Mouse (Mus musculus): ENCODE measurements around the gene Etl4. TPM values are rescaled to one million over a fixed set of nuclear protein-coding genes. Genes with fewer than 3 reads are reported as not detected.
"Not testable (repeated sequence)": the region's sequence is repeated elsewhere in the genome, so short reads cannot be mapped to it uniquely, and the experiment has no call there.

Gene Etl4
- polyA plus RNA-seq, 1 experiment from 2014 or later: 12.4 TPM

- no peaks in the 10 kb centered on the region for H3K36me3 ChIP-seq (ENCODE audit: control insufficient read depth, insufficient read depth, low read length)
- DNase-seq (ENCODE audit: low spot score): no peak
- H3K4me3 ChIP-seq (ENCODE audit: low read depth, low read length): no peak overlapping the region
- TF ChIP-seq EP300 (optimal IDR thresholded peaks at IDR 0.05) (no peak), CTCF (IDR thresholded peaks at IDR 0.05; ENCODE audit: low read depth) (no peak)
- no peak overlapping the region for H3K4me2 ChIP-seq (replicated peaks; ENCODE audit: low read depth)
- no peak overlapping the region for H3K27ac ChIP-seq (replicated peaks)
- 58% methylated on average over 5 of the region's 5 CpGs for WGBS
- H3K9ac ChIP-seq (ENCODE audit: low read length): no peak overlapping the region
- no peaks in the 10 kb centered on the region for H3K4me1 ChIP-seq (replicated peaks; ENCODE audit: control insufficient read depth, insufficient read depth)
- H3K27me3 ChIP-seq (ENCODE audit: control insufficient read depth, insufficient read depth, low read length): no peaks in the 10 kb centered on the region
- H3K9me3 ChIP-seq (ENCODE audit: control insufficient read depth, low read length): no peaks in the 10 kb centered on the region
- ATAC-seq (ENCODE audit: low FRiP score, low TSS enrichment): no peak
Measured at GRCm38 (mm10) chr2:20167566-20167965, 258.0 kb downstream of the Etl4 start.

- TF ChIP-seq EP300 (optimal IDR thresholded peaks at IDR 0.05): no peak
- no peak for TF ChIP-seq CTCF (IDR thresholded peaks at IDR 0.05; ENCODE audit: low read depth)
- H3K36me3 ChIP-seq (ENCODE audit: control insufficient read depth, insufficient read depth, low read length): no peaks in the 10 kb centered on the region
- no peak overlapping the region for H3K9ac ChIP-seq (ENCODE audit: low read length)
- DNase-seq (ENCODE audit: low spot score) (no peak), ATAC-seq (ENCODE audit: low FRiP score, low TSS enrichment) (no peak)
- WGBS: 75% methylated on average over 4 of the region's 4 CpGs
- H3K4me2 ChIP-seq (replicated peaks; ENCODE audit: low read depth): no peak overlapping the region
- H3K27me3 ChIP-seq (ENCODE audit: control insufficient read depth, insufficient read depth, low read length): no peaks in the 10 kb centered on the region
- no peaks in the 10 kb centered on the region for H3K9me3 ChIP-seq (ENCODE audit: control insufficient read depth, low read length)
- no peaks in the 10 kb centered on the region for H3K4me1 ChIP-seq (replicated peaks; ENCODE audit: control insufficient read depth, insufficient read depth)
- H3K4me3 ChIP-seq (ENCODE audit: low read depth, low read length): no peak overlapping the region
- no peak overlapping the region for H3K27ac ChIP-seq (replicated peaks)
Measured at GRCm38 (mm10) chr2:20168156-20168555, 258.6 kb downstream of the Etl4 start.

- not testable (repeated sequence) for H3K27me3 ChIP-seq (ENCODE audit: control insufficient read depth, insufficient read depth, low read length); DNase-seq (ENCODE audit: low spot score); H3K4me3 ChIP-seq (ENCODE audit: low read depth, low read length); H3K4me2 ChIP-seq (replicated peaks; ENCODE audit: low read depth); H3K36me3 ChIP-seq (ENCODE audit: control insufficient read depth, insufficient read depth, low read length); H3K27ac ChIP-seq (replicated peaks); H3K9ac ChIP-seq (ENCODE audit: low read length); H3K9me3 ChIP-seq (ENCODE audit: control insufficient read depth, low read length); H3K4me1 ChIP-seq (replicated peaks; ENCODE audit: control insufficient read depth, insufficient read depth); ATAC-seq (ENCODE audit: low FRiP score, low TSS enrichment)
- 81% methylated on average over 6 of the region's 6 CpGs for WGBS
Measured at GRCm38 (mm10) chr2:20176456-20177184, 267.0 kb downstream of the Etl4 start.

GRCm38 (mm10) chr2:20177236-20177635 is 267.7 kb downstream of the Etl4 start:
- H3K4me2 ChIP-seq (replicated peaks; ENCODE audit: low read depth); H3K9me3 ChIP-seq (ENCODE audit: control insufficient read depth, low read length); H3K36me3 ChIP-seq (ENCODE audit: control insufficient read depth, insufficient read depth, low read length); H3K4me3 ChIP-seq (ENCODE audit: low read depth, low read length); H3K9ac ChIP-seq (ENCODE audit: low read length); ATAC-seq (ENCODE audit: low FRiP score, low TSS enrichment); H3K27me3 ChIP-seq (ENCODE audit: control insufficient read depth, insufficient read depth, low read length); DNase-seq (ENCODE audit: low spot score); H3K27ac ChIP-seq (replicated peaks); H3K4me1 ChIP-seq (replicated peaks; ENCODE audit: control insufficient read depth, insufficient read depth): not testable (repeated sequence)
- WGBS: 88% methylated on average over 3 of the region's 3 CpGs

- H3K4me3 ChIP-seq (ENCODE audit: low read depth, low read length); H3K9me3 ChIP-seq (ENCODE audit: control insufficient read depth, low read length); H3K27me3 ChIP-seq (ENCODE audit: control insufficient read depth, insufficient read depth, low read length); H3K36me3 ChIP-seq (ENCODE audit: control insufficient read depth, insufficient read depth, low read length); DNase-seq (ENCODE audit: low spot score); H3K9ac ChIP-seq (ENCODE audit: low read length); H3K4me2 ChIP-seq (replicated peaks; ENCODE audit: low read depth); H3K4me1 ChIP-seq (replicated peaks; ENCODE audit: control insufficient read depth, insufficient read depth); H3K27ac ChIP-seq (replicated peaks); ATAC-seq (ENCODE audit: low FRiP score, low TSS enrichment): not testable (repeated sequence)
- WGBS: 90% methylated on average over 5 of the region's 5 CpGs
Measured at GRCm38 (mm10) chr2:20180561-20180960, 271.0 kb downstream of the Etl4 start.

- 84% methylated on average over 7 of the region's 7 CpGs for WGBS
- not testable (repeated sequence) for ATAC-seq (ENCODE audit: low FRiP score, low TSS enrichment); H3K36me3 ChIP-seq (ENCODE audit: control insufficient read depth, insufficient read depth, low read length); H3K4me1 ChIP-seq (replicated peaks; ENCODE audit: control insufficient read depth, insufficient read depth); H3K27me3 ChIP-seq (ENCODE audit: control insufficient read depth, insufficient read depth, low read length); H3K4me3 ChIP-seq (ENCODE audit: low read depth, low read length); H3K27ac ChIP-seq (replicated peaks); H3K9me3 ChIP-seq (ENCODE audit: control insufficient read depth, low read length); H3K4me2 ChIP-seq (replicated peaks; ENCODE audit: low read depth); H3K9ac ChIP-seq (ENCODE audit: low read length); DNase-seq (ENCODE audit: low spot score)
Measured at GRCm38 (mm10) chr2:20187223-20187622, 277.6 kb downstream of the Etl4 start.
